Comparison of ENCODE assay signal across 17 mouse cellular contexts in genomic region chr6:136805409-136805775, GRCm38 (mm10). TPM values are rescaled to one million over a fixed set of nuclear protein-coding genes. Genes with fewer than 3 reads are reported as not detected.
DNase-seq lines count a peak whose midpoint lies in the region; ATAC-seq lines count a peak whose summit lies in the region.
"Had no signal": no experiment of that assay in that cellular context is flagged by ENCODE, and none has a peak within 500 bp of the region (broad histone marks: within the 10 kb centered on the region; RNA-seq: fewer than 3 reads in every experiment).

No protein-coding gene starts in this region.

- no peaks in the 10 kb centered on the region for H3K27me3 ChIP-seq in heart, embryonic 15.5 days
- H3K27me3 ChIP-seq in lung, embryonic 15.5 days = no peaks in the 10 kb centered on the region
- H3K27me3 ChIP-seq in embryonic facial prominence, embryonic 13.5 days = no peaks in the 10 kb centered on the region
- H3K27me3 ChIP-seq in liver, embryonic 15.5 days = no peaks in the 10 kb centered on the region
- H3K27me3 ChIP-seq: neural tube, embryonic 13.5 days had no signal

- H3K27ac ChIP-seq in heart, embryonic 15.5 days = peak overlapping the region; percentile 100; the same call in 1 of the 2 replicates
- H3K27ac ChIP-seq in lung, embryonic 15.5 days = peak overlapping the region; percentile 100; the same call in 1 of the 2 replicates
- H3K27ac ChIP-seq in embryonic facial prominence, embryonic 13.5 days = peak overlapping the region; percentile 100
- H3K27ac ChIP-seq in liver, embryonic 15.5 days (replicated peaks) = peak overlapping the region; percentile 100

- no peak overlapping the region for H3K4me3 ChIP-seq in heart, embryonic 15.5 days
- H3K4me3 ChIP-seq in lung, embryonic 15.5 days = no peak overlapping the region
- 0 out of 2 replicates have a peak overlapping the region, but pooled peaks have one; percentile 75 for H3K4me3 ChIP-seq in embryonic facial prominence, embryonic 13.5 days
- peak overlapping the region; percentile 67; the same call in 1 of the 2 replicates for H3K4me3 ChIP-seq in liver, embryonic 15.5 days (replicated peaks)

- H3K4me1 ChIP-seq in heart, embryonic 15.5 days (replicated peaks) = peaks cover 33% of the 10 kb centered on the region
- peaks cover 39% of the 10 kb centered on the region for H3K4me1 ChIP-seq in lung, embryonic 15.5 days
- H3K4me1 ChIP-seq in embryonic facial prominence, embryonic 13.5 days = peaks cover 27% of the 10 kb centered on the region
- peaks cover 67% of the 10 kb centered on the region for H3K4me1 ChIP-seq in liver, embryonic 15.5 days (replicated peaks)

- H3K36me3 ChIP-seq in heart, embryonic 15.5 days = no peaks in the 10 kb centered on the region
- H3K36me3 ChIP-seq in lung, embryonic 15.5 days = no peaks in the 10 kb centered on the region
- no peaks in the 10 kb centered on the region for H3K36me3 ChIP-seq in embryonic facial prominence, embryonic 13.5 days
- H3K36me3 ChIP-seq in liver, embryonic 15.5 days (replicated peaks) = peaks cover 4% of the 10 kb centered on the region; the same call in 1 of the 2 replicates
- H3K36me3 ChIP-seq: neural tube, embryonic 13.5 days had no signal

- DNase-seq in heart, postnatal 4 days = no peak
- DNase-seq in lung, postnatal 4 days = no peak
- DNase-seq in natural killer cell, adult 2 months (ENCODE audit: low spot score in 2 of 2) = no peak
- DNase-seq in cerebellum, adult 11-12 months = no peak
- DNase-seq: cerebellum, postnatal 25 days; forebrain, postnatal 0 days; kidney, adult 9 months; retina, postnatal 1 day; spleen, adult 18-20 months had no signal

- H3K4me2 ChIP-seq in heart, embryonic 15.5 days = peak overlapping the region; percentile 89; the same call in 1 of the 2 replicates
- no peak overlapping the region for H3K4me2 ChIP-seq in lung, embryonic 15.5 days
- peak overlapping the region; percentile 77; the same call in 1 of the 2 replicates for H3K4me2 ChIP-seq in embryonic facial prominence, embryonic 13.5 days
- H3K4me2 ChIP-seq in liver, embryonic 15.5 days = peak overlapping the region; percentile 84

- no peak for ATAC-seq in heart, embryonic 15.5 days (replicated peaks; ENCODE audit: insufficient number of reproducible peaks, insufficient read depth, low FRiP score, low read depth)
- ATAC-seq in lung, embryonic 15.5 days (ENCODE audit: borderline replicate concordance, extremely low read depth, low FRiP score, low TSS enrichment) = no peak
- no peak for ATAC-seq in embryonic facial prominence, embryonic 13.5 days (ENCODE audit: insufficient number of reproducible peaks, insufficient read depth, low FRiP score, low TSS enrichment, low read depth)
- ATAC-seq in liver, embryonic 15.5 days (ENCODE audit: insufficient read depth) = no peak
- ATAC-seq: CD4-positive, CD25-positive, alpha-beta regulatory T cell, adult 4 months; forebrain, postnatal 0 days had no signal

- no peaks in the 10 kb centered on the region for H3K9me3 ChIP-seq in heart, embryonic 15.5 days (replicated peaks)
- H3K9me3 ChIP-seq in lung, embryonic 15.5 days = no peaks in the 10 kb centered on the region
- no peaks in the 10 kb centered on the region for H3K9me3 ChIP-seq in embryonic facial prominence, embryonic 13.5 days
- H3K9me3 ChIP-seq in liver, embryonic 15.5 days (replicated peaks) = no peaks in the 10 kb centered on the region
- H3K9me3 ChIP-seq: hindbrain, embryonic 10.5 days; midbrain, embryonic 10.5 days; neural tube, embryonic 13.5 days had no signal

- no peak overlapping the region for H3K9ac ChIP-seq in heart, embryonic 15.5 days
- H3K9ac ChIP-seq in lung, embryonic 15.5 days = no peak overlapping the region
- no peak overlapping the region for H3K9ac ChIP-seq in embryonic facial prominence, embryonic 13.5 days
- H3K9ac ChIP-seq in liver, embryonic 15.5 days = no peak overlapping the region

- 68% methylated on average over 1 of the region's 1 CpGs for WGBS in heart, embryonic 15.5 days
- 78% methylated on average over 1 of the region's 1 CpGs for WGBS in lung, embryonic 15.5 days
- WGBS in embryonic facial prominence, embryonic 13.5 days = 84% methylated on average over 1 of the region's 1 CpGs
- WGBS in liver, embryonic 15.5 days (ENCODE audit: insufficient replicate concordance) = 83% methylated on average over 1 of the region's 1 CpGs

RNA-seq across cellular contexts. Expression of gene Hist4h4, which starts 1.2 kb away (rescaled TPM):
- polyA plus RNA-seq in heart, embryonic 15.5 days (2015; fragmentation: Nextera tagmentation; extraction: Ambion mirVana) = 0.21 and 0.25 TPM in 2 replicates
- total RNA-seq in heart, postnatal 4 days (2021) = 10 to 100 TPM; 32.8 to 34.4 TPM
- 0.81 and 0.89 TPM in 2 replicates for polyA plus RNA-seq in lung, embryonic 15.5 days (2015; fragmentation: Nextera tagmentation; extraction: Ambion mirVana)
- 0.80 and 0.99 TPM in 2 replicates for polyA plus RNA-seq in embryonic facial prominence, embryonic 13.5 days (2015; fragmentation: Nextera tagmentation; extraction: Ambion mirVana)
- 0.93 and 1.2 TPM in 2 replicates for polyA plus RNA-seq in liver, embryonic 15.5 days (2015; fragmentation: Nextera tagmentation; extraction: Ambion mirVana)

RNA-seq across cellular contexts. Expression of gene H2afj, which starts 2.7 kb away (rescaled TPM):
- 75.6 and 76.8 TPM in 2 replicates for polyA plus RNA-seq in heart, embryonic 15.5 days (2015; fragmentation: Nextera tagmentation; extraction: Ambion mirVana)
- 10 to 100 TPM; 28.1 to 33.6 TPM for total RNA-seq in heart, postnatal 4 days (2021)
- polyA plus RNA-seq in lung, embryonic 15.5 days (2015; fragmentation: Nextera tagmentation; extraction: Ambion mirVana) = 121 and 124 TPM in 2 replicates
- polyA plus RNA-seq in embryonic facial prominence, embryonic 13.5 days (2015; fragmentation: Nextera tagmentation; extraction: Ambion mirVana) = 120 and 127 TPM in 2 replicates
- 113 and 131 TPM in 2 replicates for polyA plus RNA-seq in liver, embryonic 15.5 days (2015; fragmentation: Nextera tagmentation; extraction: Ambion mirVana)

RNA-seq across cellular contexts. Expression of gene BC049715, which starts 22.0 kb away (rescaled TPM):
- polyA plus RNA-seq in heart, embryonic 15.5 days (2015; fragmentation: Nextera tagmentation; extraction: Ambion mirVana) = 1.3 and 1.9 TPM in 2 replicates
- total RNA-seq in heart, postnatal 4 days (2021) = 1 to 10 TPM; 2.1 to 2.5 TPM
- 2.0 and 2.1 TPM in 2 replicates for polyA plus RNA-seq in lung, embryonic 15.5 days (2015; fragmentation: Nextera tagmentation; extraction: Ambion mirVana)
- 2.2 and 4.3 TPM in 2 replicates for polyA plus RNA-seq in embryonic facial prominence, embryonic 13.5 days (2015; fragmentation: Nextera tagmentation; extraction: Ambion mirVana)
- polyA plus RNA-seq in liver, embryonic 15.5 days (2015; fragmentation: Nextera tagmentation; extraction: Ambion mirVana) = 0.71 and 1.0 TPM in 2 replicates

RNA-seq across cellular contexts. Expression of gene Wbp11, which starts 22.6 kb away (rescaled TPM):
- 60.4 and 66.9 TPM in 2 replicates for polyA plus RNA-seq in heart, embryonic 15.5 days (2015; fragmentation: Nextera tagmentation; extraction: Ambion mirVana)
- total RNA-seq in heart, postnatal 4 days (2021) = 10 to 100 TPM; 89.9 to 90.8 TPM
- 97.8 and 101 TPM in 2 replicates for polyA plus RNA-seq in lung, embryonic 15.5 days (2015; fragmentation: Nextera tagmentation; extraction: Ambion mirVana)
- 110 and 112 TPM in 2 replicates for polyA plus RNA-seq in embryonic facial prominence, embryonic 13.5 days (2015; fragmentation: Nextera tagmentation; extraction: Ambion mirVana)
- polyA plus RNA-seq in liver, embryonic 15.5 days (2015; fragmentation: Nextera tagmentation; extraction: Ambion mirVana) = 49.0 and 51.6 TPM in 2 replicates

RNA-seq across cellular contexts. Expression of gene Gucy2c, which starts 23.8 kb away (rescaled TPM):
- 0.04 TPM in 1 of 2 replicates, not detected in the other for polyA plus RNA-seq in heart, embryonic 15.5 days (2015; fragmentation: Nextera tagmentation; extraction: Ambion mirVana)
- not detected for total RNA-seq in heart, postnatal 4 days (2021)
- 0.13 and 0.19 TPM in 2 replicates for polyA plus RNA-seq in lung, embryonic 15.5 days (2015; fragmentation: Nextera tagmentation; extraction: Ambion mirVana)
- polyA plus RNA-seq in embryonic facial prominence, embryonic 13.5 days (2015; fragmentation: Nextera tagmentation; extraction: Ambion mirVana) = 0.36 TPM in 1 of 2 replicates, not detected in the other
- 0.26 and 0.37 TPM in 2 replicates for polyA plus RNA-seq in liver, embryonic 15.5 days (2015; fragmentation: Nextera tagmentation; extraction: Ambion mirVana)
- polyA plus RNA-seq: CD4-positive, CD25-positive, alpha-beta regulatory T cell, adult 4 months had no signal

Comparison
In these comparisons a context has a peak if more than half of its experiments do, and no peak if none do; other contexts are left out.
1. H3K4me3 ChIP-seq: peak in embryonic facial prominence, embryonic 13.5 days (single experiment) and liver, embryonic 15.5 days (single experiment); none in heart, embryonic 15.5 days (single experiment) and lung, embryonic 15.5 days (single experiment).
2. Peak in every context shown above with its lines, with median percentiles within 50 percentile points of each other: H3K27ac ChIP-seq.